Mouse (Mus musculus) liver, embryonic 16.5 days (tissue): Measurements from ENCODE around the gene Wdr83. TPM values are rescaled to one million over a fixed set of nuclear protein-coding genes. Genes with fewer than 3 reads are reported as not detected.
A peak's percentile ranks its signal among the peaks of the same experiment; 100 is the strongest.

ENCODE experiments used
- ATAC-seq: fragments of 200-750 bp; cut with Nextera tagmentation; 2 replicates; pipeline ENCODE4 v1.8.0; 2017; ENCODE audit warnings: low read depth, mild to moderate bottlenecking, moderate number of reproducible peaks, moderate library complexity
- H3K27ac ChIP-seq: fragments of 300-500 bp; sonication (generic); 2 replicates; pipeline ENCODE4 v1.5.1; 2014; ENCODE audit warnings: mild to moderate bottlenecking, low read length
- H3K27me3 ChIP-seq: fragments of 300-500 bp; sonication (generic); 2 replicates; pipeline ENCODE4 v1.6.1; 2014; ENCODE audit warnings: low read depth, low read length, mixed read lengths; ENCODE audit not compliant: control insufficient read depth, insufficient read depth
- H3K36me3 ChIP-seq: fragments of 300-500 bp; sonication (generic); 2 replicates; pipeline ENCODE4 v1.6.1; 2014; ENCODE audit warnings: mild to moderate bottlenecking; ENCODE audit not compliant: control insufficient read depth, insufficient read depth
- H3K4me1 ChIP-seq: fragments of 300-500 bp; sonication (generic); 2 replicates; pipeline ENCODE4 v1.6.1; 2014; ENCODE audit warnings: low read depth, low read length, mixed read lengths; ENCODE audit not compliant: control insufficient read depth
- H3K4me2 ChIP-seq: fragments of 300-500 bp; sonication (generic); 2 replicates; pipeline ENCODE4 v1.6.1; 2014; ENCODE audit warnings: low read depth, low read length, mixed read lengths
- H3K4me3 ChIP-seq: fragments of 300-500 bp; sonication (generic); 2 replicates; pipeline ENCODE4 v1.5.1; 2014; ENCODE audit warnings: low read depth, mild to moderate bottlenecking, low read length
- H3K9ac ChIP-seq: fragments of 300-500 bp; sonication (generic); 2 replicates; pipeline ENCODE4 v1.6.1; 2014; ENCODE audit warnings: low read depth, low read length
- H3K9me3 ChIP-seq: fragments of 300-500 bp; sonication (generic); replicated peaks from 2 replicates; pipeline ENCODE4 v1.6.1; 2016; ENCODE audit warnings: low read length; ENCODE audit not compliant: control insufficient read depth
- WGBS: fragments of 180-500 bp; shearing (Covaris S2); extraction: QIAGEN DNeasy Blood & Tissue Kit; methylation state at CpG from one replicate; pipeline ENCODE4 v1.1.7; 2014; ENCODE audit not compliant: insufficient replicate concordance; 5-methylcytosine and 5-hydroxymethylcytosine counted together
- microRNA-seq: library from miRNA; unstranded; fragments of <30 nt; microRNA quantifications from one replicate; pipeline ENCODE4, GENCODE M21; 2016
- polyA plus RNA-seq: library from polyadenylated mRNA; unstranded; fragments of >200 nt; fragmentation: Nextera tagmentation; extraction: Ambion mirVana; gene quantifications from 2 replicates; pipeline ENCODE4 v1.2.1, GENCODE M21; 2015

Gene Wdr83
- polyA plus RNA-seq, 1 experiment from 2014 or later: 22.0 TPM

DNA sequence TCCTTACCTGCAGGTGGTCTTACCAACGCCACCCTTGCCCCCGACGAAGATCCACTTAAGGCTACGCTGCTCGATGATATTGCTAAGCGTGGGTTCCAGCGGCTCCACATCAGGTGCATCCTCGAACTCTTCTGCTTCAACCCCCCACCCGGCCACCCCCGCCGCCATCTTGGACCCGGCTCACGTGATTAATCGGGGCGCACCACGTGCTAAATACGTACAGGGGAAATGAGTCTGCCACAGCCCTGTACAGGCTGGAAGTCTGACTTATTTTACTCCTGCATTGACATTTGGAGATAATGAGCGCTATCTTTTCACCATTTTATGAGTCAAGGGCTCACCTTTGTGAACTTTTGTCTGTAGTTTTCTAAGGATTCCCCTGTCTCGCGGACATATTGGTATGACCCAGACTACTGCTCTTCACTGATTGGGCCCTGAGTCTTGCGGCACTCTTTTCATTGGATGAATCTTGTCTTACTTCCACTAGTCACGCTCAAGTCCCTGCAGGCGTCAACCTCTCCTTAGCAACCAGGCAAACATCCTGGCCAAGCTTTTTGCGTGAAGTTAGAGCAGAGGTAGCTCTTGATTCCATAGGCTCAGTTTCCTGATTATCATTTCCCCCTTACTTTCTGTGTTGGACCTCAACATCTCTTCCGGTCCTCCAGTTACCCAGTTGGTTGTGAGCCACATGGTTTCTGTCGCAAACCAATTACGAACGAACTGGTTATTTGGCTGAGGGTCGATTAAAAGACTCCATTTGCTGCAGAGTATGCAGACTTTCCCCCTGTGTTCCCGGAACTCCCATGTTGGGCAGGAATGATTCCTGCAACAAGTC, 55.8 kb downstream of the Wdr83 start, which contains the start of gene Asna1:
TSS of gene Asna1 (minus strand) at position 184 of the 835 bp plus-strand sequence.
- ATAC-seq: peak; percentile 83
- peak within 1 kb of the TSS; percentile 96 for H3K4me3 ChIP-seq
- peaks cover 26% of the 10 kb centered on the region for H3K36me3 ChIP-seq
- peak within 1 kb of the TSS; percentile 93 for H3K4me2 ChIP-seq
- H3K9ac ChIP-seq: peak within 1 kb of the TSS; percentile 66
- H3K9me3 ChIP-seq: no peaks in the 10 kb centered on the region
- WGBS: 4% methylated on average over 30 of the region's 30 CpGs
- no peaks in the 10 kb centered on the region for H3K27me3 ChIP-seq
- H3K27ac ChIP-seq: peak within 1 kb of the TSS; percentile 94
- peaks cover 35% of the 10 kb centered on the region for H3K4me1 ChIP-seq

Small RNAs within 50 kb of the gene (microRNA-seq; reads per million reads assigned to microRNA genes)
- gene Gm23388 (8.4 reads per million, percentile 24 among the genes with 10 or more reads in this experiment), gene Mir7070 (1.5 reads per million)

Other genes with a start within 250 kb of the Wdr83 start
- 41.5 and 41.9 TPM in 2 replicates for gene Gadd45gip1, start 249.8 kb downstream of the Wdr83 start, polyA plus RNA-seq
- 294 and 307 TPM in 2 replicates for gene Rad23a, start 240.6 kb downstream of the Wdr83 start, polyA plus RNA-seq
- 473 and 480 TPM in 2 replicates for gene Calr, start 234.4 kb downstream of the Wdr83 start, polyA plus RNA-seq
- 52.7 and 53.1 TPM in 2 replicates for gene Farsa, start 224.3 kb downstream of the Wdr83 start, polyA plus RNA-seq
- 41.2 and 47.8 TPM in 2 replicates for gene Syce2, start 209.2 kb downstream of the Wdr83 start, polyA plus RNA-seq
- 65.7 and 73.0 TPM in 2 replicates for gene Gcdh, start 187.4 kb downstream of the Wdr83 start, polyA plus RNA-seq
- 394 and 409 TPM in 2 replicates for gene Klf1, start 179.4 kb downstream of the Wdr83 start, polyA plus RNA-seq
- 12.5 and 13.6 TPM in 2 replicates for gene Dnase2a, start 172.7 kb downstream of the Wdr83 start, polyA plus RNA-seq
- gene Mast1, start 143.9 kb downstream of the Wdr83 start, polyA plus RNA-seq: 0.09 and 0.15 TPM in 2 replicates
- 0.20 and 0.44 TPM in 2 replicates for gene Rtbdn, start 134.3 kb downstream of the Wdr83 start, polyA plus RNA-seq
- 0.45 and 1.4 TPM in 2 replicates for gene Gm49661, start 111.9 kb downstream of the Wdr83 start, polyA plus RNA-seq
- 1,724 and 1,773 TPM in 2 replicates for gene Prdx2, start 111.7 kb downstream of the Wdr83 start, polyA plus RNA-seq
- 91.6 and 98.1 TPM in 2 replicates for gene Rnaseh2a, start 111.5 kb downstream of the Wdr83 start, polyA plus RNA-seq
- 10.6 and 16.5 TPM in 2 replicates for gene Junb, start 102.6 kb downstream of the Wdr83 start, polyA plus RNA-seq
- gene Hook2, start 90.7 kb downstream of the Wdr83 start, polyA plus RNA-seq: 8.5 and 9.5 TPM in 2 replicates
- not detected in 2 replicates for gene Best2, start 66.8 kb downstream of the Wdr83 start, polyA plus RNA-seq
- 48.6 and 55.8 TPM in 2 replicates for gene Asna1, start 56.0 kb downstream of the Wdr83 start, polyA plus RNA-seq
- gene Trir, start 54.5 kb downstream of the Wdr83 start, polyA plus RNA-seq: 49.2 and 50.0 TPM in 2 replicates
- 17.7 and 17.8 TPM in 2 replicates for gene Tnpo2, start 44.4 kb downstream of the Wdr83 start, polyA plus RNA-seq
- gene Fbxw9, start 21.3 kb downstream of the Wdr83 start, polyA plus RNA-seq: 10.3 and 10.4 TPM in 2 replicates
- not detected in 2 replicates for gene Gm5741, start 13.3 kb downstream of the Wdr83 start, polyA plus RNA-seq
- gene Dhps, start 9.5 kb downstream of the Wdr83 start, polyA plus RNA-seq: 23.5 and 25.7 TPM in 2 replicates
- 56.0 and 58.2 TPM in 2 replicates for gene Wdr83os, start 566 bp downstream of the Wdr83 start, polyA plus RNA-seq
- 38.7 and 44.4 TPM in 2 replicates for gene Man2b1, start 2.0 kb upstream of the Wdr83 start, polyA plus RNA-seq
- 2.6 and 3.4 TPM in 2 replicates for gene Zfp791, start 41.8 kb upstream of the Wdr83 start, polyA plus RNA-seq
- not detected in 2 replicates for gene Cks1brt, start 70.6 kb upstream of the Wdr83 start, polyA plus RNA-seq
- gene Olfr371, start 144.7 kb upstream of the Wdr83 start, polyA plus RNA-seq: not detected in 2 replicates
- 68.3 and 78.3 TPM in 2 replicates for gene Orc6, start 218.3 kb upstream of the Wdr83 start, polyA plus RNA-seq
- gene Vps35, start 218.5 kb upstream of the Wdr83 start, polyA plus RNA-seq: 88.1 and 93.8 TPM in 2 replicates